Mouse (Mus musculus) liver, embryonic 14.5 days (tissue): ENCODE measurements around the gene H2afy. TPM values are rescaled to one million over a fixed set of nuclear protein-coding genes. Genes with fewer than 3 reads are reported as not detected.

Experiments
- ATAC-seq: fragments of 200-750 bp; cut with Nextera tagmentation; 2 replicates; pipeline ENCODE4 v1.8.0; 2017; ENCODE audit warnings: moderate number of reproducible peaks, mild to moderate bottlenecking, moderate library complexity; ENCODE audit not compliant: insufficient read depth
- DNase-seq, 3 experiments: peaks; one replicate each; pipeline ENCODE4 v3.0.0-alpha.2; 2012 to 2013; ENCODE audit warnings: low read depth in 3 of 3, low spot score in 3 of 3
- H3K27ac ChIP-seq: fragments of 300-500 bp; sonication (generic); 2 replicates; pipeline ENCODE4 v1.5.1; 2014; ENCODE audit warnings: moderate library complexity, mild to moderate bottlenecking, control low read depth, inconsistent platforms
- H3K27me3 ChIP-seq: fragments of 300-500 bp; sonication (generic); 2 replicates; pipeline ENCODE4 v1.6.1; 2014; ENCODE audit warnings: mild to moderate bottlenecking, low read length, moderate library complexity; ENCODE audit not compliant: control insufficient read depth, insufficient read depth
- H3K36me3 ChIP-seq: fragments of 300-500 bp; sonication (generic); replicated peaks from 2 replicates; pipeline ENCODE4 v1.6.1; 2014; ENCODE audit warnings: low read depth; ENCODE audit not compliant: control insufficient read depth, insufficient read depth
- H3K4me1 ChIP-seq, 2 experiments: fragments of 200-500 bp in 1 of 2; fragments of 300-500 bp in 1 of 2; sonication (generic) in 1 of 2; replicated peaks; 2 replicates each; pipeline ENCODE4 v1.6.1; 2012 to 2014; ENCODE audit warnings: antibody characterized with exemption in 1 of 2, inconsistent platforms in 1 of 2, low read length in 1 of 2; ENCODE audit not compliant: control insufficient read depth in 2 of 2, insufficient read depth in 2 of 2
- H3K4me2 ChIP-seq: fragments of 300-500 bp; sonication (generic); 2 replicates; pipeline ENCODE4 v1.6.1; 2014; ENCODE audit warnings: low read depth, mild to moderate bottlenecking, control low read depth, moderate library complexity
- H3K4me3 ChIP-seq, 2 experiments: fragments of 200-500 bp in 1 of 2; fragments of 300-500 bp in 1 of 2; sonication (generic) in 1 of 2; 2 replicates each; pipeline ENCODE4 v1.5.1; 2012 to 2014; ENCODE audit warnings: low read depth in 2 of 2, low read length in 2 of 2, mild to moderate bottlenecking in 2 of 2, control low read depth in 1 of 2, inconsistent platforms in 1 of 2, moderate library complexity in 1 of 2; ENCODE audit not compliant: insufficient read depth in 1 of 2
- H3K9ac ChIP-seq: fragments of 300-500 bp; sonication (generic); replicated peaks from 2 replicates; pipeline ENCODE4 v1.6.1; 2014; ENCODE audit warnings: mild to moderate bottlenecking, control low read depth, moderate library complexity
- H3K9me3 ChIP-seq: fragments of 300-500 bp; sonication (generic); 2 replicates; pipeline ENCODE4 v1.6.1; 2016; ENCODE audit warnings: low read length, mixed read lengths; ENCODE audit not compliant: control insufficient read depth
- CTCF ChIP-seq: IDR thresholded peaks from 2 replicates; pipeline ENCODE4 v1.5.1; 2016; ENCODE audit warnings: antibody characterized with exemption, low read depth, control low read depth
- EP300 ChIP-seq: IDR thresholded peaks from 2 replicates; pipeline ENCODE4 v1.6.1; 2016; ENCODE audit warnings: antibody characterized with exemption, low read depth
- WGBS: fragments of 180-500 bp; shearing (Covaris S2); extraction: QIAGEN DNeasy Blood & Tissue Kit; methylation state at CpG from one replicate; pipeline ENCODE4 v1.1.7; 2014; ENCODE audit not compliant: insufficient replicate concordance; 5-methylcytosine and 5-hydroxymethylcytosine counted together
- polyA plus RNA-seq, 2 experiments: library from polyadenylated mRNA; depleted of rRNA in 1 of 2; stranded (reverse) in 1 of 2; unstranded in 1 of 2; fragments of >200 nt; fragmentation: Nextera tagmentation in 1 of 2; extraction: Ambion mirVana in 1 of 2; gene quantifications; 2 replicates each; pipeline versions ENCODE4 v1.2.1 to v1.2.3; 2012 to 2014

The H2afy gene
- polyA plus RNA-seq, 2 experiments: 68.7 to 79.0 TPM

- Histone ChIP-seq H3K9ac (no peak overlapping the region), H3K27ac (no peak overlapping the region), H3K36me3 (no peaks in the 10 kb centered on the region), H3K4me2 (no peak overlapping the region), H3K9me3 (no peaks in the 10 kb centered on the region), H3K27me3 (no peaks in the 10 kb centered on the region), H3K4me3 (no peak overlapping the region), H3K4me1 (0 out of 4 replicates have a peak, but pooled peaks cover 0 to 5% of the 10 kb centered on the region in 2 experiments)
- WGBS: 71% methylated on average over 11 of the region's 11 CpGs
- ATAC-seq: no peak
- TF ChIP-seq CTCF (no peak), EP300 (no peak)
- DNase-seq: no peak
Observed at GRCm38 (mm10) chr13:56165561-56165960, 29.4 kb upstream of the H2afy start.

DNA sequence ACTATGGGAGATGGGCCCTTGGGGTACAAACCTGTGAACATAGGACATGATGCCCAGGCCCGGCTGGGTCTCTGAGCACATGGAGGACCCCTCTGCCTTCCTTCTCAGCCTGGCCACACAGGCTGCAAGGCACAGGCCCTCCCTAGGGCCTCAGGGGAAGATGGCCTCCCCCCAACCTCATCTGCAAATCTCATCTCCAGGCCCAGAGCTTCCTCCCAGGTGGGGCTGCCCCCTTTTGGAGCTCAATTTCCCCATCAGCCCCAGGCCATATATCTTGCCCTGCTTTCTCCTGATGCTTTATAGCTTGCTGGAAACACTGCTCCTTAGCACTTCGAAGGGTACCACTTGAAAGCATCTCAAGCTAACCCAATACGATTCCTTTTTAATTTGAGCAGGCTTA, 28.2 kb upstream of the H2afy start:
- Histone ChIP-seq H3K9ac (no peak overlapping the region), H3K27me3 (no peaks in the 10 kb centered on the region; the same call in 1 of the 2 replicates), H3K36me3 (no peaks in the 10 kb centered on the region), H3K4me3 (no peak overlapping the region), H3K4me1 (peaks cover 0 to 9% of the 10 kb centered on the region in 2 experiments; a peak in 1 of 4 replicates), H3K4me2 (no peak overlapping the region), H3K27ac (no peak overlapping the region), H3K9me3 (no peaks in the 10 kb centered on the region)
- no peak for DNase-seq
- 57% methylated on average over 3 of the region's 3 CpGs for WGBS
- no peak for TF ChIP-seq EP300
- TF ChIP-seq CTCF: no peak
- no peak for ATAC-seq

DNA sequence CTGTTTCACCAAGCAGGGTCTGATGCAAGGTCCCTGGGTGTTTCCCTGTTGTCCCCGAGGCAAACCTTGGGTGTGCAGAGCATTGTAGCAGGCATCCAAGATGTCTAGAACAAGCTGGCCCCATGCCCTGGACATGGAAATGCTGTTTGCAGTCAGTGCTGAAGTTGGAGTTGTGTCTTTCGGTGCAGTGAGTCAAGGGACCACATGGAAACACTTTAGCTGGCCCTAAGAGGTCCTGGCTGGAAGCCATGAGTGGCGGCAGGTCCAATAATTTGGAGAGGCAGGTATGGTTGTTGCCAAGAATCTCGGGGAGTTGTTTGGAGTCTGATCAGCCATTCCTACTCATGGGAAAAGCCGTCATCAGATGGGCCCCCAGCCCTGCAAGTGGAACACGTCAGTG, 27.6 kb upstream of the H2afy start:
- DNase-seq: no peak

DNA sequence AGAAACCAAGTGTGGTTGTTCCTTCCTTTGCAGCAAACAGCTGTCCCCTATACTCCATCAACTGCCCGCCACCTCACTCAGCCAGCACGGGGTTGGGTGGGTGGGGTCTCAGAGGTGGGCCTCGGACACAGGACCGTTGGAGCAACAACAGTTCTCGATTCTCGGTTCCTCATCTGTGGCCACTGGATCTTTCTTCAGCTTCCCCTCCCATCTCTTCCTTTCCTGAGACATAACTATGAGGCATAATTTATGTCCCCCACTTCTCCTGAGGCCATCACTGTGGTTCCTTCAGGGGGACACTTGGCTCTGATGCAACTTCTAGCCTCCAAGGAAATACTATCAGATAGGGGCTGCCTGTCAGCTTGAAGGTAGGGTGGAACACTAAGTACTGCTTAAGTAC, 26.7 kb upstream of the H2afy start:
- Histone ChIP-seq H3K4me2 (no peak overlapping the region), H3K27ac (no peak overlapping the region), H3K36me3 (no peaks in the 10 kb centered on the region), H3K4me1 (peaks cover 0 to 11% of the 10 kb centered on the region in 2 experiments; a peak in 1 of 4 replicates), H3K27me3 (no peaks in the 10 kb centered on the region; the same call in 1 of the 2 replicates), H3K9ac (no peak overlapping the region), H3K4me3 (no peak overlapping the region), H3K9me3 (no peaks in the 10 kb centered on the region)
- TF ChIP-seq CTCF (no peak), EP300 (no peak)
- 22% methylated on average over 6 of the region's 6 CpGs for WGBS
- DNase-seq (no peak), ATAC-seq (no peak)

More for the DNA sequence above, 27.6 kb upstream of the H2afy start:
- Histone ChIP-seq H3K9me3 (no peaks in the 10 kb centered on the region), H3K4me2 (no peak overlapping the region), H3K4me1 (peaks cover 0 to 13% of the 10 kb centered on the region in 2 experiments; a peak in 1 of 4 replicates), H3K27ac (no peak overlapping the region), H3K4me3 (no peak overlapping the region), H3K36me3 (no peaks in the 10 kb centered on the region), H3K9ac (no peak overlapping the region), H3K27me3 (no peaks in the 10 kb centered on the region; the same call in 1 of the 2 replicates)
- ATAC-seq: no peak
- no peak for TF ChIP-seq CTCF
- TF ChIP-seq EP300: no peak
- 53% methylated on average over 6 of the region's 6 CpGs for WGBS

DNA sequence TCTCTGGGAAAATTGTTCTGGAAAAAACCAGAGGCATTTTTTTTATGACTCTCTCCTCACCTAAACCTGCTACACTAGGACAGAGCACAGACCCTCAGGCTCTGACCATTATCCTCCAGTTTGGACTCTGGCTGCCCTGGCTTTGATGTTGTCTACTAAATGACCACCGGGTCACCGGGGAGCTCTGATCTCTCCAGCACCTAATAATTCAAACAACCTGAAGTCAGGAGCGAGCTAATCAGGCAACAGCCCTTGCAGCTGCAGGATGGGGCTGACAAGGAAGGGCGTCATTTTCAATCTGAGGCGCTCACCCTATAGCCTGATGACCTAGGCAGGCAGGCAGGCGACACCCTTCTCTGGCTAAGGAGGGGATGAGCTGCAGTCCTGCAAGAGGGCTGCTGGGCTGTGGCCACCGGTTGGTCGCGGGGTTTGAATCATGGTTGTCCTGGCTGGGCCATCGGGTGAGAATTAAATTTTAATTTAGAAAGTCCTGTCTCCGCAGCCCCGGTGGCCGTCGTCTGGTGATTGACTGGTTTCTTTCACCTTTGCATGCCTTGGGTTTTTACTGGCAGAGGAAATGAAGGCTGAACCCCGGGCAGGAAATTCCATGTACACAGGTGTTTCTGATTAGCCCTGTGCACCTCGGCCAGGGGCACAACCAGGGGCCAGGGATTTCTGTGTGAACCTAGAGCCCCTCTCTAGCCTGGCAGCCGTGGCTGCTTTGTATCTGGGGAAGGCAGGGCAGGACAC, 23.6 kb upstream of the H2afy start:
- no peak overlapping the region for H3K4me2 ChIP-seq
- TF ChIP-seq EP300 (no peak), CTCF (no peak)
- 22% methylated on average over 17 of the region's 17 CpGs for WGBS
- ATAC-seq: no peak
- H3K9me3 ChIP-seq: no peaks in the 10 kb centered on the region
- no peaks in the 10 kb centered on the region; the same call in 1 of the 2 replicates for H3K27me3 ChIP-seq
- no peaks in the 10 kb centered on the region for H3K36me3 ChIP-seq
- H3K4me1 ChIP-seq: peaks cover 0 to 11% of the 10 kb centered on the region in 2 experiments; a peak in 1 of 4 replicates
- no peak overlapping the region for H3K27ac ChIP-seq
- no peak overlapping the region for H3K9ac ChIP-seq
- no peak overlapping the region for H3K4me3 ChIP-seq
- DNase-seq: no peak
